Mouse (Mus musculus): Measurements from ENCODE around the gene Gadd45a. TPM values are rescaled to one million over a fixed set of nuclear protein-coding genes. Genes with fewer than 3 reads are reported as not detected.
A peak's percentile ranks its signal among the peaks of the same experiment; 100 is the strongest.

The Gadd45a gene
- polyA plus RNA-seq (2015; fragmentation: Nextera tagmentation; extraction: Ambion mirVana), result 6.5 and 6.9 TPM in 2 replicates

GRCm38 (mm10) chr6:67036837-67037628, at the start of gene Gadd45a:
Gene Gadd45a (minus strand): TSS chr6:67037457.
- peak within 1 kb of the TSS; percentile 98 for H3K4me2 ChIP-seq (ENCODE audit: low read depth, low read length)
- under 1% methylated on average over 65 of the region's 69 CpGs for WGBS
- H3K4me1 ChIP-seq (ENCODE audit: control insufficient read depth, insufficient read depth, low read length), result peaks cover 7% of the 10 kb centered on the region
- peak; percentile 98 for ATAC-seq (replicated peaks; ENCODE audit: extremely low read depth, insufficient read depth, low FRiP score)
- peak within 1 kb of the TSS; percentile 64 for H3K4me3 ChIP-seq (ENCODE audit: low read length)
- no peaks in the 10 kb centered on the region for H3K9me3 ChIP-seq (replicated peaks; ENCODE audit: control insufficient read depth, low read length)
- peak within 1 kb of the TSS; percentile 67 for H3K27ac ChIP-seq (ENCODE audit: low read length)
- H3K9ac ChIP-seq (ENCODE audit: low read length), result peak within 1 kb of the TSS; percentile 75
- H3K36me3 ChIP-seq (ENCODE audit: control insufficient read depth, insufficient read depth), result no peaks in the 10 kb centered on the region
- H3K27me3 ChIP-seq (ENCODE audit: control insufficient read depth, insufficient read depth, low read length), result no peaks in the 10 kb centered on the region

GRCm38 (mm10) chr6:67085850-67086437, 48.7 kb upstream of the Gadd45a start:
- no peaks in the 10 kb centered on the region for H3K36me3 ChIP-seq (ENCODE audit: control insufficient read depth, insufficient read depth)
- no peak for ATAC-seq (replicated peaks; ENCODE audit: extremely low read depth, insufficient read depth, low FRiP score)
- WGBS, result 85% methylated on average over 9 of the region's 9 CpGs

DNA sequence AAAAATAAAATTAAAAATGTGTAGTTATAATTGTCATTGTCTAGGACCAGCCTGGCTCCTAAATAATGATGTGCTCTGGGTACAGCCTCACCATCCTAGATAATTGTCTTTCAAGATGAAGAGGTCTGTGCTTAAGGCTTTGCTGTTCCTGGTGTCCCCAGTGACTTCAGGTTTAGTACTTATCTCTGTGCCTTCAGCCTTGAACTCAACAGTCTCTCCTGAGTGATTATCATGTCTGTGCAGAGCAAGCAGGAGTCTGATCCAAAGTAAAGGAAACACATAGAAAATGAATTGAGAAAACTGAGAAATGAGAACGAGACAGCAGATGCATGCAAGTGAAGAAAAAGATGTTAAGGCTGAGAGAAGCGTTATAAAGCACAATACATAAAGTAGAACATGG, 47.2 kb upstream of the Gadd45a start:
- Histone ChIP-seq H3K9ac (ENCODE audit: low read length) (no peak overlapping the region), H3K27me3 (ENCODE audit: control insufficient read depth, insufficient read depth, low read length) (no peaks in the 10 kb centered on the region), H3K36me3 (ENCODE audit: control insufficient read depth, insufficient read depth) (no peaks in the 10 kb centered on the region), H3K9me3 (replicated peaks; ENCODE audit: control insufficient read depth, low read length) (no peaks in the 10 kb centered on the region), H3K4me2 (ENCODE audit: low read depth, low read length) (no peak overlapping the region), H3K4me1 (ENCODE audit: control insufficient read depth, insufficient read depth, low read length) (no peaks in the 10 kb centered on the region), H3K27ac (ENCODE audit: low read length) (no peak overlapping the region), H3K4me3 (ENCODE audit: low read length) (no peak overlapping the region)
- WGBS, result 82% methylated on average over 2 of the region's 2 CpGs
- no peak for ATAC-seq (replicated peaks; ENCODE audit: extremely low read depth, insufficient read depth, low FRiP score)

More at GRCm38 (mm10) chr6:67085850-67086437, 48.7 kb upstream of the Gadd45a start:
- Histone ChIP-seq H3K4me3 (ENCODE audit: low read length) (no peak overlapping the region), H3K27me3 (ENCODE audit: control insufficient read depth, insufficient read depth, low read length) (no peaks in the 10 kb centered on the region), H3K27ac (ENCODE audit: low read length) (no peak overlapping the region), H3K4me1 (ENCODE audit: control insufficient read depth, insufficient read depth, low read length) (no peaks in the 10 kb centered on the region), H3K9me3 (replicated peaks; ENCODE audit: control insufficient read depth, low read length) (no peaks in the 10 kb centered on the region), H3K9ac (ENCODE audit: low read length) (no peak overlapping the region), H3K4me2 (ENCODE audit: low read depth, low read length) (no peak overlapping the region)

DNA sequence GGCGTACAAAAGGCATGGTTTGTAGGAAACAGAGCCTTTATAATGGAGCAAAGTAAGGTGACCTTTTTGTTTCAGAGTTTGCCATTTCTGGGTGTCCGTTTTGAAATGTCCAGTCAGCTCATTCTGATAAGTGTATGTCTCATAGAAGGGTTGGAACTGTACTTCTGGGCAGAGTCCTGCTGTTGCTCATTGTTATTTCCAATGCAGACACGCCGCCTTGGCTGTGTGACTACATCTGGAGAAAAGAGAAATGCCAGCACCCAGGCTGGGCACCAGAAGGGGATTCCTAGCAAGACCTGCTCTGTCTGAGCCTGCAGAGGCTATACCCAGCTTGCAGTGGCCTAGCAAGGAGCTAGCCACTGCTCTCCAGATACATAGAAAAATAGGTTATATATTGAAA, 43.9 kb upstream of the Gadd45a start:
- Histone ChIP-seq H3K4me3 (ENCODE audit: low read length) (no peak overlapping the region), H3K4me1 (ENCODE audit: control insufficient read depth, insufficient read depth, low read length) (no peaks in the 10 kb centered on the region), H3K9ac (ENCODE audit: low read length) (no peak overlapping the region), H3K27me3 (ENCODE audit: control insufficient read depth, insufficient read depth, low read length) (no peaks in the 10 kb centered on the region), H3K9me3 (replicated peaks; ENCODE audit: control insufficient read depth, low read length) (no peaks in the 10 kb centered on the region), H3K27ac (ENCODE audit: low read length) (no peak overlapping the region), H3K36me3 (ENCODE audit: control insufficient read depth, insufficient read depth) (no peaks in the 10 kb centered on the region), H3K4me2 (ENCODE audit: low read depth, low read length) (no peak overlapping the region)
- no peak for ATAC-seq (replicated peaks; ENCODE audit: extremely low read depth, insufficient read depth, low FRiP score)
- WGBS, result 75% methylated on average over 4 of the region's 4 CpGs

GRCm38 (mm10) chr6:67078076-67078475, 40.8 kb upstream of the Gadd45a start:
- H3K27me3 ChIP-seq (ENCODE audit: control insufficient read depth, insufficient read depth, low read length), result no peaks in the 10 kb centered on the region
- H3K4me3 ChIP-seq (ENCODE audit: low read length), result no peak overlapping the region
- H3K4me2 ChIP-seq (ENCODE audit: low read depth, low read length), result no peak overlapping the region
- H3K4me1 ChIP-seq (ENCODE audit: control insufficient read depth, insufficient read depth, low read length), result no peaks in the 10 kb centered on the region
- H3K9ac ChIP-seq (ENCODE audit: low read length), result no peak overlapping the region
- no peak overlapping the region for H3K27ac ChIP-seq (ENCODE audit: low read length)
- 80% methylated on average over 3 of the region's 3 CpGs for WGBS
- ATAC-seq (replicated peaks; ENCODE audit: extremely low read depth, insufficient read depth, low FRiP score), result no peak
- no peaks in the 10 kb centered on the region for H3K36me3 ChIP-seq (ENCODE audit: control insufficient read depth, insufficient read depth)
- no peaks in the 10 kb centered on the region for H3K9me3 ChIP-seq (replicated peaks; ENCODE audit: control insufficient read depth, low read length)

- H3K27ac ChIP-seq (ENCODE audit: low read length), result peak overlapping the region; percentile 11; the same call in 1 of the 2 replicates
- H3K4me2 ChIP-seq (ENCODE audit: low read depth, low read length), result no peak overlapping the region
- no peaks in the 10 kb centered on the region for H3K9me3 ChIP-seq (replicated peaks; ENCODE audit: control insufficient read depth, low read length)
- no peak overlapping the region for H3K9ac ChIP-seq (ENCODE audit: low read length)
- H3K4me1 ChIP-seq (ENCODE audit: control insufficient read depth, insufficient read depth, low read length), result no peaks in the 10 kb centered on the region
- no peak overlapping the region for H3K4me3 ChIP-seq (ENCODE audit: low read length)
- peak; percentile 45 for ATAC-seq (replicated peaks; ENCODE audit: extremely low read depth, insufficient read depth, low FRiP score)
- 23% methylated on average over 3 of the region's 3 CpGs for WGBS
- no peaks in the 10 kb centered on the region for H3K36me3 ChIP-seq (ENCODE audit: control insufficient read depth, insufficient read depth)
- no peaks in the 10 kb centered on the region for H3K27me3 ChIP-seq (ENCODE audit: control insufficient read depth, insufficient read depth, low read length)
Measured at GRCm38 (mm10) chr6:67077477-67077876, 40.2 kb upstream of the Gadd45a start.

DNA sequence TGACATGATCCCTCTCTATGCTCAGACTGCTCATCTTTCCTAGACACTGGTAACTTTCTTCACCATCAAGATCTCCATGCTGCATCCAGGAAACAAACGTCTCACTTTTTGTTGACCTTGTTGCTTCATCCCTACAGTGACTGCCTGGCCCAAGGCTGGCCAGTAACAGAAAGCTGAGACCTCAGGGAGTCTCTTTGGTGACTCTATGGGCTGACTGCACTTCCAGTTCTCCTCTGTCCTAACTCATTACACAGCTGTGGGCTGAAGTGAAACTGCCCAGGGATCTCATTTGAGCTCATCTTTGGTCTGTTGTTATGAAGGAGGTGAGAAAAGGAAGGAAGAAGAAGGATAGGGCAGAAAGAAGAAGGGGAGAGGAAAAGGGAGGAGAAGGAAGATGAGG, 39.1 kb upstream of the Gadd45a start:
- WGBS, result 38% methylated on average over 1 of the region's 1 CpGs
- no peak overlapping the region for H3K27ac ChIP-seq (ENCODE audit: low read length)
- ATAC-seq (replicated peaks; ENCODE audit: extremely low read depth, insufficient read depth, low FRiP score), result no peak
- H3K4me3 ChIP-seq (ENCODE audit: low read length), result no peak overlapping the region
- no peak overlapping the region for H3K9ac ChIP-seq (ENCODE audit: low read length)
- H3K36me3 ChIP-seq (ENCODE audit: control insufficient read depth, insufficient read depth), result no peaks in the 10 kb centered on the region
- no peaks in the 10 kb centered on the region for H3K9me3 ChIP-seq (replicated peaks; ENCODE audit: control insufficient read depth, low read length)
- H3K4me2 ChIP-seq (ENCODE audit: low read depth, low read length), result no peak overlapping the region
- H3K27me3 ChIP-seq (ENCODE audit: control insufficient read depth, insufficient read depth, low read length), result no peaks in the 10 kb centered on the region
- H3K4me1 ChIP-seq (ENCODE audit: control insufficient read depth, insufficient read depth, low read length), result no peaks in the 10 kb centered on the region

DNA sequence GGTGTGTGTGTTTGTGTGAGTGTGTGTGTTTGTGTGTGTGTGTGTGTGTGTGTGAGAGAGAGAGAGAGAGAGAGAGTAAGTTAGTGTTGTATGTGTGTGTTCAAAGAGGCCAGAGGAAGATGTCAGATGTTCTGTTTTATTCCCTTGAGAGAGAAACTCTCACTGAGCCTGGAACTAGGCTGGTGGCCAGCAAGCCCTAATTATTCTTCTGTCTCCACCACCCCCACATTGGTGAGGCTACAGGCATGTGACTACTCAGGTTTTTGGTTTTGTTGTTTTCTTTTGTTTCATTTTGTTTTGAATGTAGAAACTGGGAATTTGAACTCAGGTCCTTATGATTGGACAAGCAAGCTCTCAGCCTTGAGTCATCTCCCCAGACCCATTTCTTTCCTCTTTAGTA, 37.6 kb upstream of the Gadd45a start:
- ATAC-seq (replicated peaks; ENCODE audit: extremely low read depth, insufficient read depth, low FRiP score), result no peak
- H3K4me2 ChIP-seq (ENCODE audit: low read depth, low read length), result no peak overlapping the region
- no peaks in the 10 kb centered on the region for H3K9me3 ChIP-seq (replicated peaks; ENCODE audit: control insufficient read depth, low read length)
- H3K4me3 ChIP-seq (ENCODE audit: low read length), result no peak overlapping the region
- H3K27me3 ChIP-seq (ENCODE audit: control insufficient read depth, insufficient read depth, low read length), result no peaks in the 10 kb centered on the region
- H3K9ac ChIP-seq (ENCODE audit: low read length), result no peak overlapping the region
- H3K4me1 ChIP-seq (ENCODE audit: control insufficient read depth, insufficient read depth, low read length), result no peaks in the 10 kb centered on the region
- H3K36me3 ChIP-seq (ENCODE audit: control insufficient read depth, insufficient read depth), result no peaks in the 10 kb centered on the region
- no peak overlapping the region for H3K27ac ChIP-seq (ENCODE audit: low read length)

GRCm38 (mm10) chr6:67073929-67074328, 36.7 kb upstream of the Gadd45a start:
- H3K27me3 ChIP-seq (ENCODE audit: control insufficient read depth, insufficient read depth, low read length), result no peaks in the 10 kb centered on the region
- WGBS, result 72% methylated on average over 5 of the region's 5 CpGs
- ATAC-seq (replicated peaks; ENCODE audit: extremely low read depth, insufficient read depth, low FRiP score), result no peak

More at GRCm38 (mm10) chr6:67073929-67074328, 36.7 kb upstream of the Gadd45a start:
- Histone ChIP-seq H3K36me3 (ENCODE audit: control insufficient read depth, insufficient read depth) (no peaks in the 10 kb centered on the region), H3K9ac (ENCODE audit: low read length) (no peak overlapping the region), H3K9me3 (replicated peaks; ENCODE audit: control insufficient read depth, low read length) (no peaks in the 10 kb centered on the region), H3K4me2 (ENCODE audit: low read depth, low read length) (no peak overlapping the region), H3K27ac (ENCODE audit: low read length) (no peak overlapping the region), H3K4me3 (ENCODE audit: low read length) (no peak overlapping the region), H3K4me1 (ENCODE audit: control insufficient read depth, insufficient read depth, low read length) (no peaks in the 10 kb centered on the region)
